Comparison of ENCODE assay signal across 9 mouse cellular contexts in genomic region chr7:101836271-101837153, GRCm38 (mm10). TPM values are rescaled to one million over a fixed set of nuclear protein-coding genes. Genes with fewer than 3 reads are reported as not detected.
DNase-seq lines count a peak whose midpoint lies in the region; ATAC-seq lines count a peak whose summit lies in the region.
"Had no signal": no experiment of that assay in that cellular context is flagged by ENCODE, and none has a peak within 500 bp of the region (broad histone marks: within the 10 kb centered on the region; RNA-seq: fewer than 3 reads in every experiment).

No protein-coding gene starts in this region.

- H3K36me3 ChIP-seq in intestine, embryonic 15.5 days = peaks cover 20% of the 10 kb centered on the region
- peaks cover 31% of the 10 kb centered on the region for H3K36me3 ChIP-seq in limb, embryonic 13.5 days
- H3K36me3 ChIP-seq in midbrain, embryonic 12.5 days = peaks cover 17% of the 10 kb centered on the region

- intact Hi-C loops in gastrocnemius, postnatal 14 days (cut with DNase I; ENCODE audit: low total_unique reads) = loop anchor here (10.0 kb wide), 1 partner anchor 162 kb away; no protein-coding TSS in a partner anchor

- peak overlapping the region; percentile 77 for H3K4me2 ChIP-seq in intestine, embryonic 15.5 days (replicated peaks)
- H3K4me2 ChIP-seq in limb, embryonic 13.5 days (replicated peaks) = peak overlapping the region; percentile 69
- H3K4me2 ChIP-seq in midbrain, embryonic 12.5 days (replicated peaks) = peak overlapping the region; percentile 91

- DNase-seq in cerebellum, adult 11 months = peak; percentile 29
- DNase-seq in cerebellum, adult 9-10 months = no peak
- peak; percentile 47 to 63 for DNase-seq in cerebellum, postnatal 14 days
- DNase-seq in gastrocnemius, postnatal 14 days = peak; percentile 73
- peak; percentile 37 for DNase-seq in spleen, adult 12 weeks (ENCODE audit: low spot score)

- no peaks in the 10 kb centered on the region for H3K27me3 ChIP-seq in intestine, embryonic 15.5 days (replicated peaks)
- H3K27me3 ChIP-seq in limb, embryonic 13.5 days = no peaks in the 10 kb centered on the region
- no peaks in the 10 kb centered on the region; the same call in 1 of the 2 replicates for H3K27me3 ChIP-seq in midbrain, embryonic 12.5 days
- H3K27me3 ChIP-seq: Patski had no signal

- no peaks in the 10 kb centered on the region for H3K9me3 ChIP-seq in intestine, embryonic 15.5 days
- H3K9me3 ChIP-seq in limb, embryonic 13.5 days = no peaks in the 10 kb centered on the region
- no peaks in the 10 kb centered on the region for H3K9me3 ChIP-seq in midbrain, embryonic 12.5 days

- H3K9ac ChIP-seq in intestine, embryonic 15.5 days = peak overlapping the region; percentile 99
- peak overlapping the region; percentile 98 for H3K9ac ChIP-seq in limb, embryonic 13.5 days
- peak overlapping the region; percentile 91 for H3K9ac ChIP-seq in midbrain, embryonic 12.5 days (replicated peaks)

- peaks cover 30% of the 10 kb centered on the region for H3K4me1 ChIP-seq in intestine, embryonic 15.5 days (replicated peaks)
- H3K4me1 ChIP-seq in limb, embryonic 13.5 days = peaks cover 36% of the 10 kb centered on the region
- peaks cover 28% of the 10 kb centered on the region for H3K4me1 ChIP-seq in midbrain, embryonic 12.5 days

- peak; percentile 61 for ATAC-seq in intestine, embryonic 15.5 days
- ATAC-seq in limb, embryonic 13.5 days (ENCODE audit: low FRiP score, low read depth) = peak; percentile 38
- ATAC-seq in midbrain, embryonic 12.5 days (ENCODE audit: low FRiP score, low read depth) = peak; percentile 64
- ATAC-seq: Patski had no signal

- WGBS in intestine, embryonic 15.5 days = under 1% methylated on average over 63 of the region's 63 CpGs
- under 1% methylated on average over 62 of the region's 63 CpGs for WGBS in limb, embryonic 13.5 days
- WGBS in midbrain, embryonic 12.5 days = under 1% methylated on average over 62 of the region's 63 CpGs

- peak overlapping the region; percentile 95 for H3K27ac ChIP-seq in intestine, embryonic 15.5 days
- H3K27ac ChIP-seq in limb, embryonic 13.5 days = peak overlapping the region; percentile 99
- H3K27ac ChIP-seq in midbrain, embryonic 12.5 days (replicated peaks) = peak overlapping the region; percentile 85

- H3K4me3 ChIP-seq in intestine, embryonic 15.5 days (replicated peaks) = peak overlapping the region; percentile 83
- H3K4me3 ChIP-seq in limb, embryonic 13.5 days = peak overlapping the region; percentile 96
- peak overlapping the region; percentile 74 for H3K4me3 ChIP-seq in midbrain, embryonic 12.5 days

RNA-seq across cellular contexts. Expression of gene Inppl1, which starts 1.5 kb away (rescaled TPM):
- total RNA-seq in gastrocnemius, postnatal 14 days (2021) = 10 to 100 TPM; 67.0 to 73.8 TPM
- 34.9 and 35.4 TPM in 2 replicates for polyA plus RNA-seq in intestine, embryonic 15.5 days (2015; fragmentation: Nextera tagmentation; extraction: Ambion mirVana)
- 60.0 and 70.3 TPM in 2 replicates for polyA plus RNA-seq in limb, embryonic 13.5 days (2015; fragmentation: Nextera tagmentation; extraction: Ambion mirVana)
- polyA plus RNA-seq in midbrain, embryonic 12.5 days (2016; fragmentation: Nextera tagmentation; extraction: Ambion mirVana) = 36.4 and 38.3 TPM in 2 replicates

RNA-seq across cellular contexts. Expression of gene Phox2a, which starts 18.4 kb away (rescaled TPM):
- not detected for total RNA-seq in gastrocnemius, postnatal 14 days (2021)
- polyA plus RNA-seq in intestine, embryonic 15.5 days (2015; fragmentation: Nextera tagmentation; extraction: Ambion mirVana) = 3.4 and 4.2 TPM in 2 replicates
- 0.15 TPM in 1 of 2 replicates, not detected in the other for polyA plus RNA-seq in limb, embryonic 13.5 days (2015; fragmentation: Nextera tagmentation; extraction: Ambion mirVana)
- polyA plus RNA-seq in midbrain, embryonic 12.5 days (2016; fragmentation: Nextera tagmentation; extraction: Ambion mirVana) = 0.43 and 0.46 TPM in 2 replicates
- polyA plus RNA-seq: Patski had no signal

RNA-seq across cellular contexts. Expression of gene Folr2, which starts 20.5 kb away (rescaled TPM):
- total RNA-seq in gastrocnemius, postnatal 14 days (2021) = 1 to 10 TPM; 2.8 to 6.1 TPM
- 2.3 and 2.9 TPM in 2 replicates for polyA plus RNA-seq in intestine, embryonic 15.5 days (2015; fragmentation: Nextera tagmentation; extraction: Ambion mirVana)
- 0.51 and 1.4 TPM in 2 replicates for polyA plus RNA-seq in limb, embryonic 13.5 days (2015; fragmentation: Nextera tagmentation; extraction: Ambion mirVana)
- 2.9 and 4.3 TPM in 2 replicates for polyA plus RNA-seq in midbrain, embryonic 12.5 days (2016; fragmentation: Nextera tagmentation; extraction: Ambion mirVana)
- polyA plus RNA-seq: Patski had no signal

RNA-seq across cellular contexts. Expression of gene Anapc15, which starts 27.0 kb away (rescaled TPM):
- total RNA-seq in gastrocnemius, postnatal 14 days (2021) = 10 to 100 TPM; 23.7 to 27.7 TPM
- 71.5 and 74.7 TPM in 2 replicates for polyA plus RNA-seq in intestine, embryonic 15.5 days (2015; fragmentation: Nextera tagmentation; extraction: Ambion mirVana)
- 70.6 and 71.6 TPM in 2 replicates for polyA plus RNA-seq in limb, embryonic 13.5 days (2015; fragmentation: Nextera tagmentation; extraction: Ambion mirVana)
- 79.8 and 89.7 TPM in 2 replicates for polyA plus RNA-seq in midbrain, embryonic 12.5 days (2016; fragmentation: Nextera tagmentation; extraction: Ambion mirVana)

RNA-seq across cellular contexts. Expression of gene Folr1, which starts 34.1 kb away (rescaled TPM):
- total RNA-seq in gastrocnemius, postnatal 14 days (2021) = 1 to 10 TPM; 1.6 to 2.2 TPM
- polyA plus RNA-seq in intestine, embryonic 15.5 days (2015; fragmentation: Nextera tagmentation; extraction: Ambion mirVana) = 121 and 149 TPM in 2 replicates
- polyA plus RNA-seq in limb, embryonic 13.5 days (2015; fragmentation: Nextera tagmentation; extraction: Ambion mirVana) = 0.52 and 0.64 TPM in 2 replicates
- polyA plus RNA-seq in midbrain, embryonic 12.5 days (2016; fragmentation: Nextera tagmentation; extraction: Ambion mirVana) = 6.8 and 11.9 TPM in 2 replicates
